Mouse (Mus musculus): ENCODE measurements at regions not wholly inside any gene's neighbourhood (a gene's known extent, or its start where the extent isn't known, plus 50 kb on each side); places are given as distances from the start of the nearest gene placed in this dataset.

DNA sequence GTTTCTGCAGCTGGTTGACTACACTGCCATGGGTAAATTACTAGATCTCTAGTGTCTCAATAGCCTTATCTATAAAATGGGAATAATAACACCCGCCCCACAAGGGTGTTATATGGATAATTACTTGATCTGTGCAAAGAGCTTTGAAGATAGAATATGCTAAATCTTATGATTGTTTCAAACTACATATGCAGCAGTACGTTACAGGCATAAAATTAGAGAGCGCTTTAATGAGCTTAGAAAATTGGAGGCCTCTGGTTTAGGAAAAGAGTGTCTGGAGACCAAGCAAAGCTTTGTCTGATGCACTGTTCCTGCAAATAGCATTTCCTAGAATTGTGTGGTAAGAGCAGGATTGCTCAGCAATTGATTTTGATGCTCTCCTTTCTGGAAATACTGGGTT, 1013.8 kb downstream of the Adgrl2 start:
- no peak for TF ChIP-seq CTCF (IDR thresholded peaks at IDR 0.05; ENCODE audit: low read depth)
- no peak for TF ChIP-seq EP300 (IDR thresholded peaks at IDR 0.05; ENCODE audit: low read depth)

Data from heart, postnatal 0 days (tissue).